Mouse (Mus musculus): ENCODE results near the gene Rab9. TPM values are rescaled to one million over a fixed set of nuclear protein-coding genes. Genes with fewer than 3 reads are reported as not detected.
A peak's percentile ranks its signal among the peaks of the same experiment; 100 is the strongest.

The Rab9 gene
- total RNA-seq, 2 experiments from 2014 or later = 25.8 to 77.4 TPM

GRCm38 (mm10) chrX:166455525-166455924 lies 24.1 kb downstream of the Rab9 start:
- ATAC-seq (replicated peaks; ENCODE audit: low FRiP score, low TSS enrichment, poor library complexity, severe bottlenecking) = no peak

- no peak for ATAC-seq (replicated peaks; ENCODE audit: low FRiP score, low TSS enrichment, poor library complexity, severe bottlenecking)
These were observed 25.3 kb downstream of the Rab9 start for GRCm38 (mm10) chrX:166454331-166454730.

GRCm38 (mm10) chrX:166453532-166453931 lies 26.1 kb downstream of the Rab9 start:
- ATAC-seq (replicated peaks; ENCODE audit: low FRiP score, low TSS enrichment, poor library complexity, severe bottlenecking) = no peak

GRCm38 (mm10) chrX:166444552-166444951 lies 35.1 kb downstream of the Rab9 start:
- peak; percentile 56 for ATAC-seq (replicated peaks; ENCODE audit: low FRiP score, low TSS enrichment, poor library complexity, severe bottlenecking)

- ATAC-seq (replicated peaks; ENCODE audit: low FRiP score, low TSS enrichment, poor library complexity, severe bottlenecking) = peak; percentile 88
These were observed 39.0 kb downstream of the Rab9 start, which contains the start of gene Ofd1 for GRCm38 (mm10) chrX:166440616-166441063. Gene Ofd1, minus strand, starts transcription at chrX:166440704.

- peak; percentile 26 for ATAC-seq (replicated peaks; ENCODE audit: low FRiP score, low TSS enrichment, poor library complexity, severe bottlenecking)
These were observed 39.5 kb downstream of the Rab9 start, which contains the start of gene Trappc2 for GRCm38 (mm10) chrX:166440036-166440615. Gene Trappc2, plus strand, starts transcription at chrX:166440574.

GRCm38 (mm10) chrX:166434812-166435211 lies 44.9 kb downstream of the Rab9 start:
- no peak for ATAC-seq (replicated peaks; ENCODE audit: low FRiP score, low TSS enrichment, poor library complexity, severe bottlenecking)

- ATAC-seq (replicated peaks; ENCODE audit: low FRiP score, low TSS enrichment, poor library complexity, severe bottlenecking) = peak; percentile 73
These were observed 63.5 kb downstream of the Rab9 start for GRCm38 (mm10) chrX:166416196-166416595.

GRCm38 (mm10) chrX:166407865-166408264 lies 71.8 kb downstream of the Rab9 start:
- peak; percentile 100 for ATAC-seq (replicated peaks; ENCODE audit: low FRiP score, low TSS enrichment, poor library complexity, severe bottlenecking)

Other genes with a start within 250 kb of the Rab9 start
- gene Gpm6b, start 241.0 kb downstream of the Rab9 start, total RNA-seq (2014; fragmentation: Nextera tagmentation) = not detected in 2 replicates
- 0.57 TPM in 1 of 2 replicates, not detected in the other for gene Gpm6b, start 241.0 kb downstream of the Rab9 start, total RNA-seq (2017)
- 3.5 and 6.9 TPM in 2 replicates for gene Trappc2, start 39.3 kb downstream of the Rab9 start, total RNA-seq (2014; fragmentation: Nextera tagmentation)
- 6.6 and 7.3 TPM in 2 replicates for gene Trappc2, start 39.3 kb downstream of the Rab9 start, total RNA-seq (2017)
- 8.6 and 9.9 TPM in 2 replicates for gene Ofd1, start 39.2 kb downstream of the Rab9 start, total RNA-seq (2014; fragmentation: Nextera tagmentation)
- gene Ofd1, start 39.2 kb downstream of the Rab9 start, total RNA-seq (2017) = 9.5 and 18.2 TPM in 2 replicates
- gene Tceanc, start 38.7 kb upstream of the Rab9 start, total RNA-seq (2014; fragmentation: Nextera tagmentation) = 3.2 and 13.0 TPM in 2 replicates
- gene Tceanc, start 38.7 kb upstream of the Rab9 start, total RNA-seq (2017) = 10.3 and 18.0 TPM in 2 replicates
- not detected in 2 replicates for gene Egfl6, start 105.9 kb upstream of the Rab9 start, total RNA-seq (2014; fragmentation: Nextera tagmentation)
- gene Egfl6, start 105.9 kb upstream of the Rab9 start, total RNA-seq (2017) = not detected in 2 replicates

All from megakaryocyte-erythroid progenitor cell, adult 5-6 weeks (primary cell).